Mouse (Mus musculus): Measurements from ENCODE around the gene AC140267.1. TPM values are rescaled to one million over a fixed set of nuclear protein-coding genes. Genes with fewer than 3 reads are reported as not detected.

AC140267.1 gene
- polyA plus RNA-seq, 1 experiment from 2014 or later: 3.5 TPM

DNA sequence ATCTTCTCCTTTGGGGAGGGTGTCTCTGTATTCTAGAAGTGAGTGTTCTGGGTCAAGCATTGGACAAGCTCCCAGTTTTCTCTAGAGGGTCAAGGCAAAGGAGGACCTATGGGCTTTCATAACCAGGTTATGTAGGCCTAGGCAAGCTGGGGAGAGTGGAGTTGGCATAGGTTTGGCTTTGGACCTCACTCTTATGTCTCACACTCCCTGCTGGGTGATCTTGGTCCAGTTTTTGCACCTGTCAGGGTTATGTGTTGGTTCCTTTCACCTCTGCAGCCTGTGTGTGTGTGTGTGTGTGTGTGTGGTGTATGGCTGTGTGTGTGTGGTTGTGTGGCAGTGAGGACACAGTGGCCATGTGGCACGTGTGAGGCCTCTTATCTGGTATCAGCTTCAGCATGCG, 43.4 kb downstream of the AC140267.1 start:
- Histone ChIP-seq H3K4me3 (no peak overlapping the region), H3K27ac (no peak overlapping the region), H3K36me3 (no peaks in the 10 kb centered on the region), H3K4me1 (no peaks in the 10 kb centered on the region), H3K9me3 (no peaks in the 10 kb centered on the region), H3K27me3 (ENCODE audit: insufficient read depth, poor library complexity, severe bottlenecking) (peaks cover 70% of the 10 kb centered on the region)
- 72% methylated on average over 2 of the region's 2 CpGs for WGBS
- DNase-seq (ENCODE audit: low spot score): no peak

DNA sequence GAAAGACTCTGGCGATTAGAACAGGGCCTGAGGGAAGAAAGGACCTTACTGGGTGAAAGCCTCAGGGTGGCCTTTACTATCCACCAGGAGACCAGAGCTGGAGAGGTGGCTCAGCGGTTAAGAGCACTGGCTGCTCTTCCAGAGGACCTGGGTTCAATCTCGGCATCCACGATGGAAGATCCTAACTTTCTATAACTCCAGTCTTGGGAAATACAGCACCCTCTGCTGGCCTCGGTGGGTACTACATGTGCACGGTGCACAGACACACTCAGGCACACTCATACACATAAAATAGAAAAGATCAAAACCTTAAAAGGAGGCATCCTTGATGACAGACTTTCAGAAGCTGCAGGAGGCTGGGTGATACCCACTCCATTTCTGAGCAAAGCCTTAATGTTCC, 45.0 kb downstream of the AC140267.1 start:
- H3K27me3 ChIP-seq (ENCODE audit: insufficient read depth, poor library complexity, severe bottlenecking): peaks cover 76% of the 10 kb centered on the region
- H3K4me3 ChIP-seq: no peak overlapping the region
- H3K36me3 ChIP-seq: no peaks in the 10 kb centered on the region
- H3K9me3 ChIP-seq: no peaks in the 10 kb centered on the region
- WGBS: 22% methylated on average over 6 of the region's 6 CpGs
- H3K4me1 ChIP-seq: no peaks in the 10 kb centered on the region
- no peak overlapping the region for H3K27ac ChIP-seq
- DNase-seq (ENCODE audit: low spot score): no peak

Other genes with a start within 250 kb of the AC140267.1 start
- 0.95 and 1.9 TPM in 2 replicates for gene Pdgfb, start 220.9 kb upstream of the AC140267.1 start, polyA plus RNA-seq (2016; fragmentation: Nextera tagmentation; extraction: Ambion mirVana)
- 6.7 and 11.6 TPM in 2 replicates for gene Syngr1, start 144.5 kb upstream of the AC140267.1 start, polyA plus RNA-seq (2016; fragmentation: Nextera tagmentation; extraction: Ambion mirVana)
- 770 and 980 TPM in 2 replicates for gene Rpl3, start 144.0 kb upstream of the AC140267.1 start, polyA plus RNA-seq (2016; fragmentation: Nextera tagmentation; extraction: Ambion mirVana)
- gene Tab1, start 102.7 kb upstream of the AC140267.1 start, polyA plus RNA-seq (2016; fragmentation: Nextera tagmentation; extraction: Ambion mirVana): 34.2 and 38.1 TPM in 2 replicates
- 1.1 and 2.8 TPM in 2 replicates for gene Mgat3, start 62.1 kb upstream of the AC140267.1 start, polyA plus RNA-seq (2016; fragmentation: Nextera tagmentation; extraction: Ambion mirVana)
- gene Mief1, start 1.8 kb upstream of the AC140267.1 start, polyA plus RNA-seq (2016; fragmentation: Nextera tagmentation; extraction: Ambion mirVana): 31.0 and 39.2 TPM in 2 replicates
- gene Atf4, start 19.3 kb downstream of the AC140267.1 start, polyA plus RNA-seq (2016; fragmentation: Nextera tagmentation; extraction: Ambion mirVana): 84.8 and 109 TPM in 2 replicates
- 46.1 and 62.5 TPM in 2 replicates for gene Rps19bp1, start 28.5 kb downstream of the AC140267.1 start, polyA plus RNA-seq (2016; fragmentation: Nextera tagmentation; extraction: Ambion mirVana)
- 0.04 TPM in 1 of 2 replicates, not detected in the other for gene Cacna1i, start 51.4 kb downstream of the AC140267.1 start, polyA plus RNA-seq (2016; fragmentation: Nextera tagmentation; extraction: Ambion mirVana)